Mouse (Mus musculus): ENCODE data around the gene Grik1.

DNA sequence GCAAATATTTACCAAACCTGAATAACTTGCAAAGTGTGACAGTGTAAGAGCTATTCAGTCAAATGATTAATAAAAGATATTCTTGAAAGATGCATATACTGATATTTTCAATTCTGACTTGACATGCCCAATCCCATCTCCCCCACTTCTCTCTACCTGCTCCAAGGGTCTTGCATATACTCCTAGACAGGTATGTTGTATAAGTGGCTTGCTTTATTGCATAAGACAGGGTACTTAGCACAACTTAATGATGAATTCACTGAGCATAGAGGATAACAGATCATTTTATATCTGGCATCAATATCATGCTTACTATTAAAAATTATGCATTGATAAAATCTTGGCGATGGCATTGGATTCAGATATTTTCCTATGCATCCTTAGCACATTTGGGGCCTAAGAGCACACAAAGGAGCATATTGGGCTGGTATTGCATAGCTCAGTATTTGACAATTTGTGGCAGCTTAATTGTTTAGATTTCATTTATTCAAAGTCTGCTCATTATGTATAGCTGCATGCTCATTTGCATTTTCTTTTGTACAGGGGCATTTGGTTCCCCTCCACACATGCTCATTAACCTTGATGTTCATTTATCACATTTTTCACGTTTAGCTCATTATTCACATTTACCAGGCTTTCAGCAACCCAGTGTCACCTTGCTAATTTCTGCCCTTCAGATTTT, 316.5 kb downstream of the Grik1 start:
- TF ChIP-seq CTCF (IDR thresholded peaks at IDR 0.05; ENCODE audit: extremely low read depth, insufficient read depth, insufficient read length, insufficient replicate concordance) (no peak), POLR2A (IDR thresholded peaks at IDR 0.05; ENCODE audit: low read depth, low read length) (no peak)
